Mouse (Mus musculus) small intestine, adult 2 months (tissue): ENCODE data around the gene Cntn2. TPM values are rescaled to one million over a fixed set of nuclear protein-coding genes. Genes with fewer than 3 reads are reported as not detected.

Experiments
- H3K27ac ChIP-seq: fragments of 200-500 bp; 2 replicates; pipeline ENCODE4 v1.5.1; 2012; ENCODE audit warnings: low read depth, low read length, control low read depth, inconsistent platforms; ENCODE audit not compliant: insufficient read depth
- H3K27me3 ChIP-seq: fragments of 200-500 bp; 2 replicates; pipeline ENCODE4 v1.6.1; 2012; ENCODE audit warnings: mild to moderate bottlenecking, moderate library complexity, low read length, inconsistent platforms; ENCODE audit not compliant: control insufficient read depth, insufficient read depth
- H3K36me3 ChIP-seq: fragments of 200-500 bp; 2 replicates; pipeline ENCODE4 v1.6.1; 2012; ENCODE audit warnings: mild to moderate bottlenecking, low read length, control low read depth, inconsistent platforms; ENCODE audit not compliant: control insufficient read depth, insufficient read depth
- H3K4me1 ChIP-seq: fragments of 200-500 bp; 2 replicates; pipeline ENCODE4 v1.6.1; 2012; ENCODE audit warnings: low read length, inconsistent platforms, mixed read lengths; ENCODE audit not compliant: control insufficient read depth, insufficient read depth, insufficient read length
- H3K4me3 ChIP-seq: fragments of 200-500 bp; 2 replicates; pipeline ENCODE4 v1.5.1; 2012; ENCODE audit warnings: low read depth, mild to moderate bottlenecking, control low read depth, inconsistent platforms, low read length, moderate library complexity
- CTCF ChIP-seq: fragments of 200-500 bp; IDR thresholded peaks from 2 replicates; pipeline ENCODE4 v1.5.1; 2012; ENCODE audit warnings: low read depth, mild to moderate bottlenecking, control low read depth, inconsistent platforms, low read length, moderate library complexity, mixed read lengths; ENCODE audit not compliant: insufficient replicate concordance, insufficient read length; ENCODE audit errors: extremely low read depth
- POLR2A ChIP-seq: fragments of 200-500 bp; IDR thresholded peaks from 2 replicates; pipeline ENCODE4 v1.6.1; 2012; ENCODE audit warnings: low read depth, mild to moderate bottlenecking, control low read depth, inconsistent platforms, low read length, moderate library complexity
- WGBS: fragments of 180-500 bp; shearing (Covaris S2); methylation state at CpG from one replicate; pipeline ENCODE4 v1.1.7; 2018; 5-methylcytosine and 5-hydroxymethylcytosine counted together
- polyA plus RNA-seq: library from polyadenylated mRNA; depleted of rRNA; stranded (reverse); fragments of >200 nt; gene quantifications from 2 replicates; pipeline ENCODE4 v1.2.3, GENCODE M21; 2012

Gene Cntn2
- polyA plus RNA-seq, 1 experiment: 0.13 TPM

DNA sequence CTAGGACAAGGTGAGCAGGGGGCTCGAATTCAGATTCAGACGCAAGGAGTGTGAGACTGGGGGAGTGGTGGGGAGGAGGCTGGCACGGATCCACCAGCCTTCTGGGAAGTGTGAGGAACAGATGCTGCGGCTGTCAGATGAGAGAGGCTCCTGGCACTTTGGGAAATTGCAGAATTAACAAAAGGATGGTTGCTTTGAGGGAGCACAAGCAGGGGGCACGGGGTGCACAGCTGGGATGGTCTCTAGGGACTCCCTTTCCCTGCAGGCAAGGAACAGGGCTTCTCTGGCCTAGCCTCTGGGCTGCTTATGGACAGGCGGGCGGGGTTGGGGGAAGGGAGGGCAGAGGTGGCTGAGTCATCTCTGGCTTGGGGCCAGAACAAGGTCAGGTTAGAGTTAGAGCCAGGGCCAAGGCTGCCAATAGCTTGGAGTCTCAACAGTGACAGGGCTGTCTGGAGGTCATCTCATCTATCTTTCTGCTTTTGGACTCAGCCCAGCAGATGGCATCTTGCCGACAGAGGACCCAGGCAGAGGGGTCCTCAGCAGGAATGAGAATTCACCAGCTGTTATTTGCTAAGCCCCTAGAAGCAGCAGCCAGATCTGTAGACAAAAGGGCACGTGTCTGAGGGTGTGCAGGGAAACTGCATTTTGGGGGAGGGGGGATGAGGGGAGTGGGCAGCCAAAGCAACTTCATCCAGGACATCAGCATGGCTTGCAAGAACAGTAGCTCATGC, 15.0 kb upstream of the Cntn2 start:
- Histone ChIP-seq H3K36me3 (no peaks in the 10 kb centered on the region), H3K27me3 (no peaks in the 10 kb centered on the region), H3K4me3 (no peak overlapping the region), H3K4me1 (peaks cover 7% of the 10 kb centered on the region; the same call in 1 of the 2 replicates), H3K27ac (no peak overlapping the region)
- no peak for TF ChIP-seq CTCF
- no peak for TF ChIP-seq POLR2A
- 28% methylated on average over 9 of the region's 9 CpGs for WGBS

DNA sequence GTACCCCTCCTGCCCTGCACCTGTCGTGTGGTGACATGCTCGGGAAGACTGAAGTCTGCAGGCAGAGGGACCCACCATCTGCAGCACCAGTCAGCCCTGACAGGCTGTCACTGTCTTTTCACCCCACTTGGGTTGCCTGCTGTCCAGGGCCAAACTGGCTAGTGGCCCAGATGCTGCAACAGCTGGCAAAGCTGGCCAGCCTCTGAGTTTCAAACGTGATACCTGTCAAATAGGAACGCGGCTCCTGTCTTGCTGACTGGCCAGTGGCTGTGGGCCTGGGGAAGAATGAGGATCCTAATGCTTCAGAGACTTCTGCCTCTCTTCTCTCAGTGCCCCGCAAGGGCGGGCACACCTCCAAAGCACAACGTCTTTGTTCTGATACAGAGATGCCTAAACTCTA, 733 bp upstream of the Cntn2 start:
- TF ChIP-seq POLR2A: no peak
- no peak for TF ChIP-seq CTCF
- WGBS: 68% methylated on average over 8 of the region's 8 CpGs
- Histone ChIP-seq H3K4me1 (no peaks in the 10 kb centered on the region), H3K4me3 (no peak overlapping the region), H3K27ac (no peak overlapping the region), H3K27me3 (peaks cover 29% of the 10 kb centered on the region), H3K36me3 (no peaks in the 10 kb centered on the region)

- no peak overlapping the region for H3K27ac ChIP-seq
- peaks cover 29% of the 10 kb centered on the region for H3K27me3 ChIP-seq
- no peak overlapping the region for H3K4me3 ChIP-seq
- 34% methylated on average over 5 of the region's 5 CpGs for WGBS
- H3K4me1 ChIP-seq: no peaks in the 10 kb centered on the region
- H3K36me3 ChIP-seq: no peaks in the 10 kb centered on the region
- no peak for TF ChIP-seq POLR2A
- no peak for TF ChIP-seq CTCF
Observed at GRCm38 (mm10) chr1:132541824-132542599, 1.0 kb downstream of the Cntn2 start.

GRCm38 (mm10) chr1:132541171-132541823, 1.8 kb downstream of the Cntn2 start:
- no peaks in the 10 kb centered on the region for H3K4me1 ChIP-seq
- no peak overlapping the region for H3K27ac ChIP-seq
- H3K4me3 ChIP-seq: no peak overlapping the region
- H3K27me3 ChIP-seq: peaks cover 29% of the 10 kb centered on the region
- TF ChIP-seq POLR2A (no peak), CTCF (no peak)
- 6% methylated on average over 14 of the region's 14 CpGs for WGBS
- H3K36me3 ChIP-seq: no peaks in the 10 kb centered on the region

DNA sequence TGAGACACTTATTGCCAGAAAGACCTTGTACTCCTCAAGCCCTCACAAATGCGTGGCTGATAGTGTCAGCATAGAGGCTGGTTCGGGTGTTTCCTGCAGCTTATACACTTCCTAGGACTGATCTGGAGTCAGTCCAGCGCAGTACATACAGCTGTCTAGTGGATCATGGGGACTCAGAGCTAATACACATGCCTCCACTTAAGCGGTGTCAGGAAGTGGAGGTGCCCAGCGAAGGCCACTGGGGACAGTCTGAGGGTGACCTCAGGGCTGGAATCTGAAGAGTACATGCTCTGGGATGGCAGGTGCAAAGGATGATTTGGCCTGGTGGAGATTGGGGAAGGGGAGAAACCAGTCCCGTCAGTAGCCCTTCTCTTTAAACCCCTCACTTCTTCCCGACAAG, 2.4 kb downstream of the Cntn2 start:
- Histone ChIP-seq H3K4me3 (no peak overlapping the region), H3K36me3 (no peaks in the 10 kb centered on the region), H3K27ac (no peak overlapping the region), H3K4me1 (no peaks in the 10 kb centered on the region), H3K27me3 (peaks cover 29% of the 10 kb centered on the region)
- WGBS: 25% methylated on average over 7 of the region's 7 CpGs
- TF ChIP-seq CTCF (no peak), POLR2A (no peak)

DNA sequence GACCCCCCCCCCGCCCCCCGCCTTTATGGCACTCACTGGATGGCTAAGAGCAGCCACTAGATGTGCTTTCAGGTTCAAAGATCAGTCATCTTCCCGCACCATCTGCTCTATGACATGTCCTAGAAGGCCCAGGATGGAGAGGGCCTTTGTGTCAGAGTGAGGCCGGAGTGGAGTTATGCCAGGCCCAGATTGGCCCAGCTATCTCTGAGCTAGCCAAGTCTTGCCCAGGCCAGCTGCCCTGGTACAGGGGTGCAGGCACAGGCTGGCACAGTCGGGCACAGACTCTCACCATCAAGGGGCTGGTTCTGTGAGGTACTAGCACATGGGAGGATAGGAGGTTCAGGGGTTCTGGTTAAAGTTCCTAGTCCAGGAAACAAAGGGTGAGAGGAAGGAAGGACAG, 5.3 kb downstream of the Cntn2 start:
- Histone ChIP-seq H3K4me1 (no peaks in the 10 kb centered on the region), H3K27me3 (peaks cover 23% of the 10 kb centered on the region), H3K4me3 (no peak overlapping the region), H3K27ac (no peak overlapping the region), H3K36me3 (no peaks in the 10 kb centered on the region)
- 71% methylated on average over 5 of the region's 5 CpGs for WGBS
- TF ChIP-seq CTCF (no peak), POLR2A (no peak)

DNA sequence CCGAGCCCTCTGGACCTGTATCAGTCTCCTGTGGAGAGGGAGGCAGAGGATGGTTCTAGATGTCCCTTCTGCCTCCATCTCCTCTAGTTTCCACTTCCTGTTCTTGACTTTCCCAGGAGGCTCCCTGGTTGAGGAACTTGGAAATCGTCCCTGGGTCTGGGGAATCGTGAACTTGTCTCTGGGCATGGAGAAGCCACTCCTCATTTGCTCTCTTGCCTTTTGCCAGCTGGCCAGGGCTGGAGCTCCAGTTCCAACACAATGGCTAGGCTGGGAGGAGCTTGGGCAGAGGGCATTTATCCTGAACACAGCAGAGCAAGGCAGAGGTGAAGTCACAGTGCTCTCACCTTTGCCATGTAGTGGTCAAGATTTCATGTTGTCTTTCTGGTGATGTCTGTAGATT, 6.6 kb downstream of the Cntn2 start:
- H3K36me3 ChIP-seq: no peaks in the 10 kb centered on the region
- H3K4me1 ChIP-seq: no peaks in the 10 kb centered on the region
- WGBS: 65% methylated on average over 3 of the region's 3 CpGs
- H3K4me3 ChIP-seq: no peak overlapping the region
- no peak for TF ChIP-seq POLR2A
- no peak for TF ChIP-seq CTCF
- no peak overlapping the region for H3K27ac ChIP-seq
- H3K27me3 ChIP-seq: peaks cover 9% of the 10 kb centered on the region
